Mouse (Mus musculus) liver, embryonic 14.5 days (tissue): Measurements from ENCODE around the gene Gng3.

Experiments
- CTCF ChIP-seq: IDR thresholded peaks from 2 replicates; pipeline ENCODE4 v1.5.1; 2016; ENCODE audit warnings: antibody characterized with exemption, low read depth, control low read depth
- EP300 ChIP-seq: IDR thresholded peaks from 2 replicates; pipeline ENCODE4 v1.6.1; 2016; ENCODE audit warnings: antibody characterized with exemption, low read depth

DNA sequence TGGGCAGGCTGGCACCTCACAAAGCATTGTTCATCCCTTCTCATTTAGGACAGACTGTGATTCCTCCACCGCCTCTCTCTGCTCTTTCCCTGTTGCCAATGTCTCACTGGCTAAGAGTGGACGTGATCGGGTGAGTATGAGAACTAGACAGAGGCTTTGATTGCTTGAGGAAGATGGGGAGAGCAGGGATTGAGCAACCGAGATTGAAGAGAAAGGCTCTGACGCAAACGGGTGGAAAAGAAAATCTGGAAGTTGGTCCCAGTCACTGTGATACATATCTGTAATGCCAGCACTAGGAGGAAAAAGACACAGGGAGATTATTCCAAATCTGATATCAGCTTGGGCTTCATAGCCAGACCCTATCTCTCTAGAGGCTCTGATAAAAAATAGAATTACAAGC lies 4.0 kb upstream of the Gng3 start:
- no peak for TF ChIP-seq CTCF
- TF ChIP-seq EP300, result no peak
